Mouse (Mus musculus): Measurements from ENCODE around the gene Gpn3. TPM values are rescaled to one million over a fixed set of nuclear protein-coding genes. Genes with fewer than 3 reads are reported as not detected.
A peak's percentile ranks its signal among the peaks of the same experiment; 100 is the strongest.

The Gpn3 gene
- polyA plus RNA-seq, 1 experiment from 2014 or later = 77.7 TPM

- Histone ChIP-seq H3K4me2 (ENCODE audit: low read depth, low read length, severe bottlenecking) (peak overlapping the region; percentile 62), H3K9me3 (ENCODE audit: control insufficient read depth, low read length) (no peaks in the 10 kb centered on the region), H3K27me3 (ENCODE audit: control insufficient read depth, insufficient read depth, low read length) (no peaks in the 10 kb centered on the region), H3K4me3 (ENCODE audit: low read depth, low read length) (peak overlapping the region; percentile 98), H3K4me1 (replicated peaks; ENCODE audit: control insufficient read depth, insufficient read depth, low read length) (peaks cover 3% of the 10 kb centered on the region; the same call in 1 of the 2 replicates), H3K36me3 (ENCODE audit: control insufficient read depth, insufficient read depth, low read length) (no peaks in the 10 kb centered on the region), H3K27ac (ENCODE audit: low read depth, low read length) (peak overlapping the region; percentile 85), H3K9ac (ENCODE audit: low read length) (peak overlapping the region; percentile 89)
- WGBS = under 1% methylated on average over 73 of the region's 73 CpGs
- peak; percentile 84 for ATAC-seq (replicated peaks; ENCODE audit: low FRiP score)
- peak; percentile 93 for DNase-seq (ENCODE audit: low spot score)
These were observed 50.6 kb downstream of the Gpn3 start for GRCm38 (mm10) chr5:122422071-122422964.

GRCm38 (mm10) chr5:122423083-122423482, 51.4 kb downstream of the Gpn3 start:
- no peaks in the 10 kb centered on the region for H3K27me3 ChIP-seq (ENCODE audit: control insufficient read depth, insufficient read depth, low read length)
- 40% methylated on average over 15 of the region's 15 CpGs for WGBS
- no peak overlapping the region for H3K27ac ChIP-seq (ENCODE audit: low read depth, low read length)
- no peak for DNase-seq (ENCODE audit: low spot score)
- no peak for ATAC-seq (replicated peaks; ENCODE audit: low FRiP score)
- H3K4me3 ChIP-seq (ENCODE audit: low read depth, low read length) = peak overlapping the region; percentile 98
- H3K9me3 ChIP-seq (ENCODE audit: control insufficient read depth, low read length) = no peaks in the 10 kb centered on the region
- H3K4me2 ChIP-seq (ENCODE audit: low read depth, low read length, severe bottlenecking) = peak overlapping the region; percentile 62
- H3K4me1 ChIP-seq (replicated peaks; ENCODE audit: control insufficient read depth, insufficient read depth, low read length) = peaks cover 3% of the 10 kb centered on the region; the same call in 1 of the 2 replicates
- peak overlapping the region; percentile 89 for H3K9ac ChIP-seq (ENCODE audit: low read length)
- no peaks in the 10 kb centered on the region; the same call in 1 of the 2 replicates for H3K36me3 ChIP-seq (ENCODE audit: control insufficient read depth, insufficient read depth, low read length)

GRCm38 (mm10) chr5:122425550-122425949, 53.9 kb downstream of the Gpn3 start:
- no peak overlapping the region for H3K4me3 ChIP-seq (ENCODE audit: low read depth, low read length)
- H3K27me3 ChIP-seq (ENCODE audit: control insufficient read depth, insufficient read depth, low read length) = no peaks in the 10 kb centered on the region
- no peak overlapping the region for H3K27ac ChIP-seq (ENCODE audit: low read depth, low read length)
- 94% methylated on average over 2 of the region's 2 CpGs for WGBS
- no peak overlapping the region for H3K9ac ChIP-seq (ENCODE audit: low read length)
- no peak overlapping the region for H3K4me2 ChIP-seq (ENCODE audit: low read depth, low read length, severe bottlenecking)
- H3K36me3 ChIP-seq (ENCODE audit: control insufficient read depth, insufficient read depth, low read length) = peaks cover 8% of the 10 kb centered on the region
- ATAC-seq (replicated peaks; ENCODE audit: low FRiP score) (no peak), DNase-seq (ENCODE audit: low spot score) (no peak)
- no peaks in the 10 kb centered on the region for H3K9me3 ChIP-seq (ENCODE audit: control insufficient read depth, low read length)
- H3K4me1 ChIP-seq (replicated peaks; ENCODE audit: control insufficient read depth, insufficient read depth, low read length) = peaks cover 3% of the 10 kb centered on the region; the same call in 1 of the 2 replicates

- Histone ChIP-seq H3K27ac (ENCODE audit: low read depth, low read length) (no peak overlapping the region), H3K4me1 (replicated peaks; ENCODE audit: control insufficient read depth, insufficient read depth, low read length) (no peaks in the 10 kb centered on the region), H3K9me3 (ENCODE audit: control insufficient read depth, low read length) (no peaks in the 10 kb centered on the region), H3K36me3 (ENCODE audit: control insufficient read depth, insufficient read depth, low read length) (peaks cover 23% of the 10 kb centered on the region), H3K27me3 (ENCODE audit: control insufficient read depth, insufficient read depth, low read length) (no peaks in the 10 kb centered on the region), H3K9ac (ENCODE audit: low read length) (no peak overlapping the region), H3K4me2 (ENCODE audit: low read depth, low read length, severe bottlenecking) (no peak overlapping the region), H3K4me3 (ENCODE audit: low read depth, low read length) (no peak overlapping the region)
- no peak for ATAC-seq (replicated peaks; ENCODE audit: low FRiP score)
- WGBS = 89% methylated on average over 4 of the region's 4 CpGs
- DNase-seq (ENCODE audit: low spot score) = no peak
These were observed 58.5 kb downstream of the Gpn3 start for GRCm38 (mm10) chr5:122430036-122430775.

GRCm38 (mm10) chr5:122431221-122431620, 59.5 kb downstream of the Gpn3 start:
- Histone ChIP-seq H3K36me3 (ENCODE audit: control insufficient read depth, insufficient read depth, low read length) (peaks cover 26% of the 10 kb centered on the region), H3K4me3 (ENCODE audit: low read depth, low read length) (no peak overlapping the region), H3K27me3 (ENCODE audit: control insufficient read depth, insufficient read depth, low read length) (no peaks in the 10 kb centered on the region), H3K4me1 (replicated peaks; ENCODE audit: control insufficient read depth, insufficient read depth, low read length) (no peaks in the 10 kb centered on the region), H3K9ac (ENCODE audit: low read length) (no peak overlapping the region), H3K27ac (ENCODE audit: low read depth, low read length) (no peak overlapping the region), H3K9me3 (ENCODE audit: control insufficient read depth, low read length) (no peaks in the 10 kb centered on the region), H3K4me2 (ENCODE audit: low read depth, low read length, severe bottlenecking) (no peak overlapping the region)
- 95% methylated on average over 8 of the region's 8 CpGs for WGBS
- ATAC-seq (replicated peaks; ENCODE audit: low FRiP score) (no peak), DNase-seq (ENCODE audit: low spot score) (no peak)

Other genes with a start within 250 kb of the Gpn3 start
- not detected in 2 replicates for gene Ccdc63, start 231.1 kb upstream of the Gpn3 start, polyA plus RNA-seq (2014; fragmentation: Nextera tagmentation; extraction: Ambion mirVana)
- gene Ppp1cc, start 213.6 kb upstream of the Gpn3 start, polyA plus RNA-seq (2014; fragmentation: Nextera tagmentation; extraction: Ambion mirVana) = 364 and 378 TPM in 2 replicates
- 8.6 and 11.1 TPM in 2 replicates for gene Hvcn1, start 165.1 kb upstream of the Gpn3 start, polyA plus RNA-seq (2014; fragmentation: Nextera tagmentation; extraction: Ambion mirVana)
- gene Tctn1, start 107.4 kb upstream of the Gpn3 start, polyA plus RNA-seq (2014; fragmentation: Nextera tagmentation; extraction: Ambion mirVana) = 5.2 and 7.5 TPM in 2 replicates
- 9.1 and 9.8 TPM in 2 replicates for gene Pptc7, start 87.5 kb upstream of the Gpn3 start, polyA plus RNA-seq (2014; fragmentation: Nextera tagmentation; extraction: Ambion mirVana)
- gene Rad9b, start 17.6 kb upstream of the Gpn3 start, polyA plus RNA-seq (2014; fragmentation: Nextera tagmentation; extraction: Ambion mirVana) = 9.8 and 12.6 TPM in 2 replicates
- 174 and 181 TPM in 2 replicates for gene Vps29, start 17.5 kb upstream of the Gpn3 start, polyA plus RNA-seq (2014; fragmentation: Nextera tagmentation; extraction: Ambion mirVana)
- gene Fam216a, start 488 bp downstream of the Gpn3 start, polyA plus RNA-seq (2014; fragmentation: Nextera tagmentation; extraction: Ambion mirVana) = 110 and 127 TPM in 2 replicates
- 64.5 and 71.2 TPM in 2 replicates for gene Arpc3, start 20.0 kb downstream of the Gpn3 start, polyA plus RNA-seq (2014; fragmentation: Nextera tagmentation; extraction: Ambion mirVana)
- gene Anapc7, start 49.8 kb downstream of the Gpn3 start, polyA plus RNA-seq (2014; fragmentation: Nextera tagmentation; extraction: Ambion mirVana) = 28.3 and 31.9 TPM in 2 replicates
- 58.7 and 60.6 TPM in 2 replicates for gene Atp2a2, start 130.3 kb downstream of the Gpn3 start, polyA plus RNA-seq (2014; fragmentation: Nextera tagmentation; extraction: Ambion mirVana)
- gene Ift81, start 242.6 kb downstream of the Gpn3 start, polyA plus RNA-seq (2014; fragmentation: Nextera tagmentation; extraction: Ambion mirVana) = 49.4 TPM in 2 replicates

All from forebrain, embryonic 11.5 days (tissue).